In the genomic region with DNA sequence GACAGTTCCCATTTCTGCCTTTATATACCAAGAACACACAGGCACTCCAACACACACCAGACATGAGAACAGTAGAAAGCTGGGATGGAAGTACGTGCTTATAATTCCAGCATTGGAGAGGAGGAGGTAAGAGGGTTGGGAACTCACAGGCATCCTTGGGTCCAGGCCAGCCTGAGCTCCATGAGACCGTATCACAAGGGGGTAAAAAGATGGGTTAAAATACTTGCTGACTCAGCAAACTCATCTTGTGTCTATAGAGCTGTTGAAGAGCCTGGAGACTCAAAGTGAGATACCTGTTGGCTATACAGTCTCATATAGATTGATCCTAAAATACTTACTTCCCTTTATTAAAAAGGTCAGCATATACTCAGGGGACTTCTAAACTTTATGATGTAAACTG, we compare ENCODE assay signal across 10 mouse cellular contexts. TPM values are rescaled to one million over a fixed set of nuclear protein-coding genes. Genes with fewer than 3 reads are reported as not detected.
DNase-seq lines count a peak whose midpoint lies in the region; ATAC-seq lines count a peak whose summit lies in the region.
"Had no signal": no experiment of that assay in that cellular context is flagged by ENCODE, and none has a peak within 500 bp of the region (broad histone marks: within the 10 kb centered on the region; RNA-seq: fewer than 3 reads in every experiment).

No protein-coding gene starts in this region.

- H3K4me2 ChIP-seq in kidney, embryonic 15.5 days = peak overlapping the region; percentile 68; the same call in 1 of the 2 replicates
- peak overlapping the region; percentile 55; the same call in 1 of the 2 replicates for H3K4me2 ChIP-seq in embryonic facial prominence, embryonic 15.5 days (replicated peaks)
- H3K4me2 ChIP-seq in limb, embryonic 12.5 days = peak overlapping the region; percentile 59; the same call in 1 of the 2 replicates
- H3K4me2 ChIP-seq in neural tube, embryonic 14.5 days (ENCODE audit: low read depth, low read length) = peak overlapping the region; percentile 51; the same call in 1 of the 2 replicates

- no peaks in the 10 kb centered on the region for H3K27me3 ChIP-seq in kidney, embryonic 15.5 days
- H3K27me3 ChIP-seq in embryonic facial prominence, embryonic 15.5 days = no peaks in the 10 kb centered on the region
- H3K27me3 ChIP-seq in limb, embryonic 12.5 days = no peaks in the 10 kb centered on the region
- no peaks in the 10 kb centered on the region for H3K27me3 ChIP-seq in neural tube, embryonic 14.5 days (ENCODE audit: control insufficient read depth, insufficient read depth, low read length)

- WGBS in kidney, embryonic 15.5 days = 86% methylated on average over 2 of the region's 2 CpGs
- WGBS in embryonic facial prominence, embryonic 15.5 days = 90% methylated on average over 2 of the region's 2 CpGs
- WGBS in limb, embryonic 12.5 days = 92% methylated on average over 2 of the region's 2 CpGs
- WGBS in neural tube, embryonic 14.5 days = 82% methylated on average over 2 of the region's 2 CpGs

- peak overlapping the region; percentile 95; the same call in 1 of the 2 replicates for H3K4me3 ChIP-seq in kidney, embryonic 15.5 days (replicated peaks)
- peak overlapping the region; percentile 78; the same call in 1 of the 2 replicates for H3K4me3 ChIP-seq in embryonic facial prominence, embryonic 15.5 days (replicated peaks)
- H3K4me3 ChIP-seq in limb, embryonic 12.5 days (replicated peaks) = no peak overlapping the region
- no peak overlapping the region; the same call in 1 of the 2 replicates for H3K4me3 ChIP-seq in neural tube, embryonic 14.5 days (ENCODE audit: low read depth, low read length)

- H3K9me3 ChIP-seq in kidney, embryonic 15.5 days (replicated peaks) = no peaks in the 10 kb centered on the region
- no peaks in the 10 kb centered on the region for H3K9me3 ChIP-seq in embryonic facial prominence, embryonic 15.5 days (replicated peaks)
- no peaks in the 10 kb centered on the region for H3K9me3 ChIP-seq in limb, embryonic 12.5 days
- no peaks in the 10 kb centered on the region for H3K9me3 ChIP-seq in neural tube, embryonic 14.5 days (ENCODE audit: control insufficient read depth, low read length)

- ATAC-seq in kidney, embryonic 15.5 days (replicated peaks; ENCODE audit: low FRiP score) = no peak
- no peak for ATAC-seq in embryonic facial prominence, embryonic 15.5 days (ENCODE audit: insufficient number of reproducible peaks, low FRiP score, low TSS enrichment, low read depth)
- ATAC-seq in limb, embryonic 12.5 days (ENCODE audit: insufficient number of reproducible peaks, insufficient read depth, low FRiP score, low TSS enrichment, low read depth) = no peak
- no peak for ATAC-seq in neural tube, embryonic 14.5 days (ENCODE audit: low read depth)

- no peak overlapping the region for H3K27ac ChIP-seq in kidney, embryonic 15.5 days
- H3K27ac ChIP-seq in embryonic facial prominence, embryonic 15.5 days (replicated peaks) = no peak overlapping the region
- no peak overlapping the region for H3K27ac ChIP-seq in limb, embryonic 12.5 days
- no peak overlapping the region for H3K27ac ChIP-seq in neural tube, embryonic 14.5 days (ENCODE audit: low read depth, low read length)

- peaks cover 12% of the 10 kb centered on the region; the same call in 1 of the 2 replicates for H3K4me1 ChIP-seq in kidney, embryonic 15.5 days
- peaks cover 10% of the 10 kb centered on the region for H3K4me1 ChIP-seq in embryonic facial prominence, embryonic 15.5 days
- H3K4me1 ChIP-seq in limb, embryonic 12.5 days (replicated peaks) = 0 out of 2 replicates have a peak, but pooled peaks cover 3% of the 10 kb centered on the region
- H3K4me1 ChIP-seq in neural tube, embryonic 14.5 days (ENCODE audit: control insufficient read depth, insufficient read depth, low read length) = peaks cover 6% of the 10 kb centered on the region; the same call in 1 of the 2 replicates

- DNase-seq in kidney, postnatal 4 days = no peak
- no peak for DNase-seq in thymus, postnatal 10 days (ENCODE audit: low spot score in 2 of 2)
- no peak for DNase-seq in T-cell, adult 2 months (ENCODE audit: low spot score)
- DNase-seq: kidney, postnatal 10 days; lung, postnatal 14 days; right cerebral cortex, postnatal 25 days had no signal

- H3K9ac ChIP-seq in kidney, embryonic 15.5 days = no peak overlapping the region
- no peak overlapping the region for H3K9ac ChIP-seq in embryonic facial prominence, embryonic 15.5 days
- H3K9ac ChIP-seq in limb, embryonic 12.5 days (replicated peaks) = no peak overlapping the region
- H3K9ac ChIP-seq in neural tube, embryonic 14.5 days (replicated peaks; ENCODE audit: low read depth, low read length) = no peak overlapping the region

- H3K36me3 ChIP-seq in kidney, embryonic 15.5 days = peaks cover 17% of the 10 kb centered on the region
- peaks cover 13% of the 10 kb centered on the region for H3K36me3 ChIP-seq in embryonic facial prominence, embryonic 15.5 days
- H3K36me3 ChIP-seq in limb, embryonic 12.5 days = peaks cover 23% of the 10 kb centered on the region
- peaks cover 15% of the 10 kb centered on the region for H3K36me3 ChIP-seq in neural tube, embryonic 14.5 days (ENCODE audit: control insufficient read depth, insufficient read depth, low read length)

RNA-seq across cellular contexts. Expression of gene Spg11, which starts 1.3 kb away (rescaled TPM):
- 9.1 and 9.8 TPM in 2 replicates for polyA plus RNA-seq in kidney, embryonic 15.5 days (2015; fragmentation: Nextera tagmentation; extraction: Ambion mirVana)
- polyA plus RNA-seq in embryonic facial prominence, embryonic 15.5 days (2015; fragmentation: Nextera tagmentation; extraction: Ambion mirVana) = 7.6 TPM in 2 replicates
- polyA plus RNA-seq in limb, embryonic 12.5 days (2016; fragmentation: Nextera tagmentation; extraction: Ambion mirVana) = 12.1 and 13.1 TPM in 2 replicates
- polyA plus RNA-seq in neural tube, embryonic 14.5 days (2014; fragmentation: Nextera tagmentation; extraction: Ambion mirVana) = 10.2 and 10.4 TPM in 2 replicates

RNA-seq across cellular contexts. Expression of gene B2m, which starts 30.6 kb away (rescaled TPM):
- 234 and 241 TPM in 2 replicates for polyA plus RNA-seq in kidney, embryonic 15.5 days (2015; fragmentation: Nextera tagmentation; extraction: Ambion mirVana)
- polyA plus RNA-seq in embryonic facial prominence, embryonic 15.5 days (2015; fragmentation: Nextera tagmentation; extraction: Ambion mirVana) = 329 and 337 TPM in 2 replicates
- polyA plus RNA-seq in limb, embryonic 12.5 days (2016; fragmentation: Nextera tagmentation; extraction: Ambion mirVana) = 135 and 147 TPM in 2 replicates
- polyA plus RNA-seq in neural tube, embryonic 14.5 days (2014; fragmentation: Nextera tagmentation; extraction: Ambion mirVana) = 63.5 and 114 TPM in 2 replicates

RNA-seq across cellular contexts. Expression of gene Trim69, which starts 43.6 kb away (rescaled TPM):
- 0.09 TPM in 1 of 2 replicates, not detected in the other for polyA plus RNA-seq in kidney, embryonic 15.5 days (2015; fragmentation: Nextera tagmentation; extraction: Ambion mirVana)
- polyA plus RNA-seq in embryonic facial prominence, embryonic 15.5 days (2015; fragmentation: Nextera tagmentation; extraction: Ambion mirVana) = 0.21 TPM in 1 of 2 replicates, not detected in the other
- polyA plus RNA-seq in limb, embryonic 12.5 days (2016; fragmentation: Nextera tagmentation; extraction: Ambion mirVana) = not detected in 2 replicates
- polyA plus RNA-seq in neural tube, embryonic 14.5 days (2014; fragmentation: Nextera tagmentation; extraction: Ambion mirVana) = not detected in 2 replicates

Comparison
In these comparisons a context has a peak if more than half of its experiments do, and no peak if none do; other contexts are left out.
1. H3K4me3 ChIP-seq: peak in kidney, embryonic 15.5 days (single experiment) and embryonic facial prominence, embryonic 15.5 days (single experiment); none in limb, embryonic 12.5 days (single experiment) and neural tube, embryonic 14.5 days (single experiment).
2. Peak in every context shown above with its lines, with median percentiles within 50 percentile points of each other: H3K4me2 ChIP-seq.